Mouse (Mus musculus): ENCODE results near the gene Tomm20. TPM values are rescaled to one million over a fixed set of nuclear protein-coding genes. Genes with fewer than 3 reads are reported as not detected.
"Not testable (repeated sequence)": the region's sequence is repeated elsewhere in the genome, so short reads cannot be mapped to it uniquely, and the experiment has no call there.

Gene Tomm20
- polyA plus RNA-seq (2014; fragmentation: Nextera tagmentation; extraction: Ambion mirVana): 359 and 372 TPM in 2 replicates

- WGBS: 0% methylated on average over 48 of the region's 48 CpGs
- Histone ChIP-seq H3K9ac (ENCODE audit: low read depth, low read length) (peak within 1 kb of the TSS; percentile 96), H3K27ac (ENCODE audit: low read depth, low read length) (peak within 1 kb of the TSS; percentile 78), H3K4me2 (peak within 1 kb of the TSS; percentile 94), H3K4me1 (replicated peaks; ENCODE audit: control insufficient read depth, insufficient read depth, low read length) (peaks cover 14% of the 10 kb centered on the region), H3K27me3 (replicated peaks; ENCODE audit: control insufficient read depth, insufficient read depth, low read length) (no peaks in the 10 kb centered on the region), H3K4me3 (ENCODE audit: low read depth, low read length) (peak within 1 kb of the TSS; percentile 97), H3K9me3 (ENCODE audit: control insufficient read depth, low read length) (no peaks in the 10 kb centered on the region), H3K36me3 (ENCODE audit: control insufficient read depth, insufficient read depth, low read length) (peaks cover 5% of the 10 kb centered on the region; the same call in 1 of the 2 replicates)
- peak; percentile 96 for DNase-seq (ENCODE audit: low spot score)
- ATAC-seq (replicated peaks; ENCODE audit: low FRiP score): peak; percentile 89
Observed at GRCm38 (mm10) chr8:126945730-126946163, at the start of gene Tomm20. TSS of gene Tomm20 (minus strand) at chr8:126945844.

- H3K4me2 ChIP-seq: no peak overlapping the region
- no peaks in the 10 kb centered on the region for H3K27me3 ChIP-seq (replicated peaks; ENCODE audit: control insufficient read depth, insufficient read depth, low read length)
- H3K36me3 ChIP-seq (ENCODE audit: control insufficient read depth, insufficient read depth, low read length): no peaks in the 10 kb centered on the region
- 77% methylated on average over 1 of the region's 1 CpGs for WGBS
- H3K4me3 ChIP-seq (ENCODE audit: low read depth, low read length): no peak overlapping the region
- no peak overlapping the region for H3K9ac ChIP-seq (ENCODE audit: low read depth, low read length)
- DNase-seq (ENCODE audit: low spot score) (no peak), ATAC-seq (replicated peaks; ENCODE audit: low FRiP score) (no peak)
- no peaks in the 10 kb centered on the region for H3K9me3 ChIP-seq (ENCODE audit: control insufficient read depth, low read length)
- H3K4me1 ChIP-seq (replicated peaks; ENCODE audit: control insufficient read depth, insufficient read depth, low read length): no peaks in the 10 kb centered on the region
- H3K27ac ChIP-seq (ENCODE audit: low read depth, low read length): no peak overlapping the region
Observed at GRCm38 (mm10) chr8:126994506-126994905, 48.9 kb upstream of the Tomm20 start.

GRCm38 (mm10) chr8:126989363-126990153 lies 43.9 kb upstream of the Tomm20 start:
- no peaks in the 10 kb centered on the region for H3K36me3 ChIP-seq (ENCODE audit: control insufficient read depth, insufficient read depth, low read length)
- no peaks in the 10 kb centered on the region for H3K9me3 ChIP-seq (ENCODE audit: control insufficient read depth, low read length)
- DNase-seq (ENCODE audit: low spot score): no peak
- no peaks in the 10 kb centered on the region for H3K4me1 ChIP-seq (replicated peaks; ENCODE audit: control insufficient read depth, insufficient read depth, low read length)
- 75% methylated on average over 5 of the region's 5 CpGs for WGBS
- H3K4me2 ChIP-seq: no peak overlapping the region
- no peak for ATAC-seq (replicated peaks; ENCODE audit: low FRiP score)
- H3K27ac ChIP-seq (ENCODE audit: low read depth, low read length): no peak overlapping the region
- H3K9ac ChIP-seq (ENCODE audit: low read depth, low read length): no peak overlapping the region
- 0 out of 2 replicates have a peak, but pooled peaks cover 4% of the 10 kb centered on the region for H3K27me3 ChIP-seq (replicated peaks; ENCODE audit: control insufficient read depth, insufficient read depth, low read length)
- no peak overlapping the region for H3K4me3 ChIP-seq (ENCODE audit: low read depth, low read length)

GRCm38 (mm10) chr8:126988346-126989006 lies 42.8 kb upstream of the Tomm20 start:
- DNase-seq (ENCODE audit: low spot score) (no peak), ATAC-seq (replicated peaks; ENCODE audit: low FRiP score) (no peak)
- no peak overlapping the region for H3K4me3 ChIP-seq (ENCODE audit: low read depth, low read length)
- no peak overlapping the region for H3K9ac ChIP-seq (ENCODE audit: low read depth, low read length)
- H3K36me3 ChIP-seq (ENCODE audit: control insufficient read depth, insufficient read depth, low read length): no peaks in the 10 kb centered on the region
- 0 out of 2 replicates have a peak, but pooled peaks cover 4% of the 10 kb centered on the region for H3K27me3 ChIP-seq (replicated peaks; ENCODE audit: control insufficient read depth, insufficient read depth, low read length)
- 52% methylated on average over 16 of the region's 16 CpGs for WGBS
- no peak overlapping the region for H3K27ac ChIP-seq (ENCODE audit: low read depth, low read length)
- H3K9me3 ChIP-seq (ENCODE audit: control insufficient read depth, low read length): no peaks in the 10 kb centered on the region
- H3K4me1 ChIP-seq (replicated peaks; ENCODE audit: control insufficient read depth, insufficient read depth, low read length): no peaks in the 10 kb centered on the region
- no peak overlapping the region for H3K4me2 ChIP-seq

- no peaks in the 10 kb centered on the region for H3K36me3 ChIP-seq (ENCODE audit: control insufficient read depth, insufficient read depth, low read length)
- H3K27me3 ChIP-seq (replicated peaks; ENCODE audit: control insufficient read depth, insufficient read depth, low read length): 0 out of 2 replicates have a peak, but pooled peaks cover 4% of the 10 kb centered on the region
- no peak overlapping the region for H3K9ac ChIP-seq (ENCODE audit: low read depth, low read length)
- 2% methylated on average over 12 of the region's 12 CpGs for WGBS
- peak; percentile 70 for DNase-seq (ENCODE audit: low spot score)
- no peak overlapping the region for H3K27ac ChIP-seq (ENCODE audit: low read depth, low read length)
- no peak overlapping the region for H3K4me3 ChIP-seq (ENCODE audit: low read depth, low read length)
- no peaks in the 10 kb centered on the region for H3K9me3 ChIP-seq (ENCODE audit: control insufficient read depth, low read length)
- peak; percentile 68 for ATAC-seq (replicated peaks; ENCODE audit: low FRiP score)
- no peaks in the 10 kb centered on the region for H3K4me1 ChIP-seq (replicated peaks; ENCODE audit: control insufficient read depth, insufficient read depth, low read length)
- H3K4me2 ChIP-seq: peak overlapping the region; percentile 12; the same call in 1 of the 2 replicates
Observed at GRCm38 (mm10) chr8:126986495-126986894, 40.9 kb upstream of the Tomm20 start.

- 63% methylated on average over 5 of the region's 5 CpGs for WGBS
- H3K4me3 ChIP-seq (ENCODE audit: low read depth, low read length): no peak overlapping the region
- H3K27ac ChIP-seq (ENCODE audit: low read depth, low read length): no peak overlapping the region
- H3K36me3 ChIP-seq (ENCODE audit: control insufficient read depth, insufficient read depth, low read length): no peaks in the 10 kb centered on the region
- no peak overlapping the region for H3K4me2 ChIP-seq
- no peaks in the 10 kb centered on the region for H3K27me3 ChIP-seq (replicated peaks; ENCODE audit: control insufficient read depth, insufficient read depth, low read length)
- ATAC-seq (replicated peaks; ENCODE audit: low FRiP score) (no peak), DNase-seq (ENCODE audit: low spot score) (no peak)
- no peaks in the 10 kb centered on the region for H3K4me1 ChIP-seq (replicated peaks; ENCODE audit: control insufficient read depth, insufficient read depth, low read length)
- no peaks in the 10 kb centered on the region for H3K9me3 ChIP-seq (ENCODE audit: control insufficient read depth, low read length)
- H3K9ac ChIP-seq (ENCODE audit: low read depth, low read length): no peak overlapping the region
Observed at GRCm38 (mm10) chr8:126980046-126980445, 34.4 kb upstream of the Tomm20 start.

- Histone ChIP-seq H3K9ac (ENCODE audit: low read depth, low read length) (peak overlapping the region; percentile 7; the same call in 1 of the 2 replicates), H3K36me3 (ENCODE audit: control insufficient read depth, insufficient read depth, low read length) (no peaks in the 10 kb centered on the region), H3K27me3 (replicated peaks; ENCODE audit: control insufficient read depth, insufficient read depth, low read length) (no peaks in the 10 kb centered on the region), H3K4me2 (peak overlapping the region; percentile 48), H3K4me1 (replicated peaks; ENCODE audit: control insufficient read depth, insufficient read depth, low read length) (no peaks in the 10 kb centered on the region), H3K27ac (ENCODE audit: low read depth, low read length) (no peak overlapping the region), H3K9me3 (ENCODE audit: control insufficient read depth, low read length) (no peaks in the 10 kb centered on the region), H3K4me3 (ENCODE audit: low read depth, low read length) (peak overlapping the region; percentile 23)
- ATAC-seq (replicated peaks; ENCODE audit: low FRiP score) (no peak), DNase-seq (ENCODE audit: low spot score) (no peak)
- WGBS: 22% methylated on average over 27 of the region's 27 CpGs
Observed at GRCm38 (mm10) chr8:126979091-126979920, 33.7 kb upstream of the Tomm20 start.

GRCm38 (mm10) chr8:126978535-126978934 lies 32.9 kb upstream of the Tomm20 start:
- H3K9ac ChIP-seq (ENCODE audit: low read depth, low read length); H3K4me1 ChIP-seq (replicated peaks; ENCODE audit: control insufficient read depth, insufficient read depth, low read length); H3K27me3 ChIP-seq (replicated peaks; ENCODE audit: control insufficient read depth, insufficient read depth, low read length); DNase-seq (ENCODE audit: low spot score); ATAC-seq (replicated peaks; ENCODE audit: low FRiP score); H3K36me3 ChIP-seq (ENCODE audit: control insufficient read depth, insufficient read depth, low read length); H3K27ac ChIP-seq (ENCODE audit: low read depth, low read length); H3K9me3 ChIP-seq (ENCODE audit: control insufficient read depth, low read length): not testable (repeated sequence)
- H3K4me3 ChIP-seq (ENCODE audit: low read depth, low read length): peak overlapping the region; percentile 23
- peak overlapping the region; percentile 48 for H3K4me2 ChIP-seq
- WGBS: 47% methylated on average over 2 of the region's 3 CpGs
